Mouse (Mus musculus) CH12.LX (cell line): ENCODE results near the gene Ttc6.

Source experiments
- CTCF ChIP-seq, 2 experiments: IDR thresholded peaks in 1 of 2; conservative IDR thresholded peaks in 1 of 2; 2 replicates each; pipeline ENCODE4 v1.5.1; 2011 to 2012; ENCODE audit warnings: low read depth in 2 of 2, low read length in 2 of 2, improper control_type of control experiment in 1 of 2, inconsistent platforms in 1 of 2, mild to moderate bottlenecking in 1 of 2, moderate library complexity in 1 of 2
- E2F4 ChIP-seq: IDR thresholded peaks from 2 replicates; pipeline ENCODE4 v1.6.1; 2011; ENCODE audit warnings: low read depth, low read length, improper control_type of control experiment; ENCODE audit not compliant: insufficient replicate concordance
- MXI1 ChIP-seq: IDR thresholded peaks from 2 replicates; pipeline ENCODE4 v1.6.1; 2011; ENCODE audit warnings: mild to moderate bottlenecking, low read depth, low read length, improper control_type of control experiment
- POLR2A ChIP-seq: IDR thresholded peaks from 2 replicates; pipeline ENCODE4 v1.6.1; 2011; ENCODE audit warnings: low read depth, mild to moderate bottlenecking, improper control_type of control experiment, low read length
- TBP ChIP-seq: conservative IDR thresholded peaks from 2 replicates; pipeline ENCODE4 v1.6.1; 2011; ENCODE audit warnings: low read depth, low read length, improper control_type of control experiment
- USF1 ChIP-seq: IDR thresholded peaks from 2 replicates; pipeline ENCODE4 v1.6.1; 2014; ENCODE audit warnings: low read depth, mild to moderate bottlenecking, inconsistent platforms, low read length, improper control_type of control experiment
- ZC3H11A ChIP-seq: IDR thresholded peaks from 2 replicates; pipeline ENCODE4 v1.6.1; 2012; ENCODE audit warnings: low read depth, mild to moderate bottlenecking, inconsistent platforms, low read length, improper control_type of control experiment
- ZKSCAN1 ChIP-seq: IDR thresholded peaks from 2 replicates; pipeline ENCODE4 v1.6.1; 2012; ENCODE audit warnings: low read depth, inconsistent platforms, low read length, improper control_type of control experiment, borderline replicate concordance
- ZNF384 ChIP-seq: IDR thresholded peaks from 2 replicates; pipeline ENCODE4 v1.6.1; 2012; ENCODE audit warnings: low read depth, low read length, improper control_type of control experiment, inconsistent platforms

DNA sequence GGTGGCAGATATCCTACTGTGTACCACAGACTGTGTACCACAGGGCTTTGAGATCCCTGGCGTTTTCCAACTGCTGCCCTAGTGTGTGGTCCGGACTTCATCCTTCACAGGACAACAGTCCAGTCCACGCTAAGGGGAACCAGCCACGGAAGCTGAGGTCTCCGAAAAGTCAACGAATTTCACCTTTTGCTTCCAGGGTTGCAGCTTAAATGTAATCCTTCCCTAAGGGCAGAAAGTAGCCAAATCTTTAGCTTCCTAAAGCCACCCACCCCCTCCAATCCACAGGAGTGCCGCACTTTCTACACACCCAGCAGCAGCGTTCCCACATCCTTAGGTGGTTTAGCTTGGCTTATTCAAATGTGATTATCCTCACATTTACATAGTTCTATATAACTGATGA is 13.0 kb upstream of the Ttc6 start:
- TF ChIP-seq POLR2A = no peak
- TF ChIP-seq USF1 = no peak
- no peak for TF ChIP-seq CTCF (conservative IDR thresholded peaks at IDR 0.05 in 1 of 2, IDR thresholded peaks at IDR 0.05 in 1 of 2; ENCODE audit: low read depth in 2 of 2, low read length in 2 of 2)
- TF ChIP-seq MXI1 = no peak
- no peak for TF ChIP-seq TBP
- TF ChIP-seq ZKSCAN1 = no peak
- no peak for TF ChIP-seq ZC3H11A
- no peak for TF ChIP-seq E2F4
- no peak for TF ChIP-seq ZNF384
